Comparison of ENCODE assay signal across 10 mouse cellular contexts in genomic region chr4:59382131-59382530, GRCm38 (mm10). TPM values are rescaled to one million over a fixed set of nuclear protein-coding genes. Genes with fewer than 3 reads are reported as not detected.
DNase-seq lines count a peak whose midpoint lies in the region; ATAC-seq and TF ChIP-seq lines count a peak whose summit lies in the region.
"Had no signal": no experiment of that assay in that cellular context is flagged by ENCODE, and none has a peak within 500 bp of the region (broad histone marks: within the 10 kb centered on the region; RNA-seq: fewer than 3 reads in every experiment).

No protein-coding gene starts in this region.

- 37% methylated on average over 12 of the region's 12 CpGs for WGBS in lung, embryonic 16.5 days
- WGBS in heart, postnatal 0 days, result 35% methylated on average over 12 of the region's 12 CpGs
- WGBS in limb, embryonic 14.5 days, result 25% methylated on average over 12 of the region's 12 CpGs

- H3K27me3 ChIP-seq in lung, embryonic 16.5 days (ENCODE audit: control insufficient read depth, insufficient read depth, low read depth, low read length), result no peaks in the 10 kb centered on the region
- no peaks in the 10 kb centered on the region for H3K27me3 ChIP-seq in heart, postnatal 0 days (ENCODE audit: control insufficient read depth, insufficient read depth, low read length)
- H3K27me3 ChIP-seq in limb, embryonic 14.5 days (ENCODE audit: control insufficient read depth, insufficient read depth, low read length), result no peaks in the 10 kb centered on the region
- H3K27me3 ChIP-seq: Patski had no signal

- peaks cover 21% of the 10 kb centered on the region for H3K4me1 ChIP-seq in lung, embryonic 16.5 days (replicated peaks; ENCODE audit: control insufficient read depth, insufficient read depth, low read length)
- no peaks in the 10 kb centered on the region for H3K4me1 ChIP-seq in heart, postnatal 0 days (ENCODE audit: control insufficient read depth, insufficient read depth)
- H3K4me1 ChIP-seq in limb, embryonic 14.5 days (ENCODE audit: control insufficient read depth, insufficient read depth, low read length), result peaks cover 2% of the 10 kb centered on the region; the same call in 1 of the 2 replicates

- no peaks in the 10 kb centered on the region for H3K36me3 ChIP-seq in lung, embryonic 16.5 days (ENCODE audit: control insufficient read depth, insufficient read depth, low read length)
- H3K36me3 ChIP-seq in heart, postnatal 0 days (replicated peaks; ENCODE audit: control insufficient read depth, insufficient read depth, low read length), result no peaks in the 10 kb centered on the region
- H3K36me3 ChIP-seq in limb, embryonic 14.5 days (ENCODE audit: control insufficient read depth, insufficient read depth, low read length), result no peaks in the 10 kb centered on the region

- no peak; the same call in 1 of the 2 replicates for TF ChIP-seq CTCF in heart, postnatal 0 days (IDR thresholded peaks at IDR 0.05; ENCODE audit: low read depth)

- no peak for TF ChIP-seq EP300 in heart, postnatal 0 days (IDR thresholded peaks at IDR 0.05; ENCODE audit: low read depth)

- TF ChIP-seq POLR2A in limb, embryonic 14.5 days (IDR thresholded peaks at IDR 0.05; ENCODE audit: borderline replicate concordance, extremely low read depth, insufficient read depth, insufficient read length), result no peak

- peak overlapping the region; percentile 5; the same call in 1 of the 2 replicates for H3K4me3 ChIP-seq in lung, embryonic 16.5 days (ENCODE audit: low read length)
- H3K4me3 ChIP-seq in heart, postnatal 0 days (ENCODE audit: low read depth, low read length), result no peak overlapping the region
- no peak overlapping the region for H3K4me3 ChIP-seq in limb, embryonic 14.5 days (replicated peaks; ENCODE audit: low read length)
- H3K4me3 ChIP-seq: myocyte had no signal

- H3K9me3 ChIP-seq in lung, embryonic 16.5 days (ENCODE audit: control insufficient read depth, low read length), result no peaks in the 10 kb centered on the region
- H3K9me3 ChIP-seq in heart, postnatal 0 days (replicated peaks; ENCODE audit: control insufficient read depth, low read length), result no peaks in the 10 kb centered on the region
- no peaks in the 10 kb centered on the region for H3K9me3 ChIP-seq in limb, embryonic 14.5 days (ENCODE audit: control insufficient read depth, low read length)

- no peak for DNase-seq in lung, postnatal 25 days (ENCODE audit: low spot score)
- no peak for DNase-seq in heart, postnatal 0 days (ENCODE audit: low spot score)
- no peak for DNase-seq in limb, embryonic 14.5 days (ENCODE audit: low spot score)
- DNase-seq in gastrocnemius, postnatal 4 days (ENCODE audit: low spot score in 2 of 2), result no peak
- no peak for DNase-seq in ovary, postnatal 36 days (ENCODE audit: low spot score)
- DNase-seq in c-Kit-positive CD71-positive TER-119-positive erythroid progenitor cells, embryonic 14.5 days (ENCODE audit: low spot score), result no peak
- no peak for DNase-seq in cerebellum, adult 11 months

- peak overlapping the region; percentile 28 for H3K4me2 ChIP-seq in lung, embryonic 16.5 days (ENCODE audit: low read depth, low read length)
- H3K4me2 ChIP-seq in heart, postnatal 0 days (ENCODE audit: low read depth, low read length), result 0 out of 2 replicates have a peak overlapping the region, but pooled peaks have one; percentile 0
- 0 out of 2 replicates have a peak overlapping the region, but pooled peaks have one; percentile 21 for H3K4me2 ChIP-seq in limb, embryonic 14.5 days (replicated peaks; ENCODE audit: low read depth, low read length, severe bottlenecking)

- ATAC-seq in lung, embryonic 16.5 days (ENCODE audit: low read depth), result peak; percentile 37
- peak; percentile 53; the same call in 1 of the 2 replicates for ATAC-seq in heart, postnatal 0 days (ENCODE audit: insufficient read depth, low read depth)
- ATAC-seq in limb, embryonic 14.5 days (ENCODE audit: low FRiP score, low read depth), result no peak
- ATAC-seq: Patski had no signal

- peak overlapping the region; percentile 35; the same call in 1 of the 2 replicates for H3K27ac ChIP-seq in lung, embryonic 16.5 days (ENCODE audit: low read length)
- H3K27ac ChIP-seq in heart, postnatal 0 days (ENCODE audit: low read depth), result no peak overlapping the region
- H3K27ac ChIP-seq in limb, embryonic 14.5 days (replicated peaks; ENCODE audit: low read depth, low read length), result no peak overlapping the region

- peak overlapping the region; percentile 24; the same call in 1 of the 2 replicates for H3K9ac ChIP-seq in lung, embryonic 16.5 days (ENCODE audit: low read length)
- no peak overlapping the region for H3K9ac ChIP-seq in heart, postnatal 0 days (replicated peaks; ENCODE audit: low read depth, low read length)
- no peak overlapping the region for H3K9ac ChIP-seq in limb, embryonic 14.5 days (ENCODE audit: low read depth, low read length, severe bottlenecking)

RNA-seq across cellular contexts. Expression of gene Susd1, which starts 56.3 kb away (rescaled TPM):
- 8.6 and 9.9 TPM in 2 replicates for polyA plus RNA-seq in lung, embryonic 16.5 days (2015; fragmentation: Nextera tagmentation; extraction: Ambion mirVana)
- total RNA-seq in heart, postnatal 0 days (2014; rRNA removed; ENCODE audit: low replicate concordance), result 2.9 and 6.2 TPM in 2 replicates
- polyA plus RNA-seq in heart, postnatal 0 days (2015; fragmentation: Nextera tagmentation; extraction: Ambion mirVana), result 1.9 and 2.1 TPM in 2 replicates
- polyA plus RNA-seq in limb, embryonic 14.5 days (2012; rRNA removed), result 5.6 and 6.5 TPM in 2 replicates
- 1.7 and 2.3 TPM in 2 replicates for polyA plus RNA-seq in limb, embryonic 14.5 days (2014; fragmentation: Nextera tagmentation; extraction: Ambion mirVana)
- total RNA-seq in gastrocnemius, postnatal 4 days (2021), result 1 to 10 TPM; 1.8 to 1.9 TPM
